Mouse (Mus musculus) stomach, embryonic 14.5 days (tissue): Measurements from ENCODE around the gene Ssh3. TPM values are rescaled to one million over a fixed set of nuclear protein-coding genes. Genes with fewer than 3 reads are reported as not detected.
"Not testable (repeated sequence)": the region's sequence is repeated elsewhere in the genome, so short reads cannot be mapped to it uniquely, and the experiment has no call there.

Experiments
- ATAC-seq: fragments of 200-750 bp; cut with Nextera tagmentation; 2 replicates; pipeline ENCODE4 v1.8.0; 2017; ENCODE audit warnings: low read depth, moderate TSS enrichment; ENCODE audit not compliant: insufficient number of reproducible peaks, insufficient read depth, low FRiP score
- H3K27ac ChIP-seq: fragments of 300-500 bp; sonication (generic); 2 replicates; pipeline ENCODE4 v1.5.1; 2014; ENCODE audit warnings: mild to moderate bottlenecking, low read length, moderate library complexity, mixed read lengths
- H3K27me3 ChIP-seq: fragments of 300-500 bp; sonication (generic); 2 replicates; pipeline ENCODE4 v1.6.1; 2014; ENCODE audit warnings: low read length, control low read depth, mixed read lengths; ENCODE audit not compliant: control insufficient read depth, insufficient read depth
- H3K36me3 ChIP-seq: fragments of 300-500 bp; sonication (generic); 2 replicates; pipeline ENCODE4 v1.6.1; 2014; ENCODE audit warnings: mild to moderate bottlenecking, control low read depth, low read length, moderate library complexity, mixed read lengths; ENCODE audit not compliant: control insufficient read depth, insufficient read depth
- H3K4me1 ChIP-seq: fragments of 300-500 bp; sonication (generic); 2 replicates; pipeline ENCODE4 v1.6.1; 2014; ENCODE audit warnings: low read length, control low read depth, mixed read lengths; ENCODE audit not compliant: control insufficient read depth, insufficient read depth
- H3K4me2 ChIP-seq: fragments of 300-500 bp; sonication (generic); replicated peaks from 2 replicates; pipeline ENCODE4 v1.6.1; 2014; ENCODE audit warnings: low read depth, low read length, control low read depth
- H3K4me3 ChIP-seq: fragments of 300-500 bp; sonication (generic); 2 replicates; pipeline ENCODE4 v1.5.1; 2014; ENCODE audit warnings: low read depth, low read length, control low read depth
- H3K9ac ChIP-seq: fragments of 300-500 bp; sonication (generic); replicated peaks from 2 replicates; pipeline ENCODE4 v1.6.1; 2014; ENCODE audit warnings: low read depth, mild to moderate bottlenecking, control low read depth, low read length, moderate library complexity, mixed read lengths
- H3K9me3 ChIP-seq: fragments of 300-500 bp; sonication (generic); 2 replicates; pipeline ENCODE4 v1.6.1; 2016; ENCODE audit warnings: low read depth, low read length, control low read depth; ENCODE audit not compliant: control insufficient read depth
- WGBS: fragments of 180-500 bp; shearing (Covaris S2); extraction: QIAGEN DNeasy Blood & Tissue Kit; methylation state at CpG from one replicate; pipeline ENCODE4 v1.1.7; 2014; 5-methylcytosine and 5-hydroxymethylcytosine counted together
- polyA plus RNA-seq: library from polyadenylated mRNA; unstranded; fragments of >200 nt; fragmentation: Nextera tagmentation; extraction: Ambion mirVana; gene quantifications from 2 replicates; pipeline ENCODE4 v1.2.1, GENCODE M21; 2014

Ssh3 gene
- polyA plus RNA-seq, 1 experiment from 2014 or later: 27.9 TPM

DNA sequence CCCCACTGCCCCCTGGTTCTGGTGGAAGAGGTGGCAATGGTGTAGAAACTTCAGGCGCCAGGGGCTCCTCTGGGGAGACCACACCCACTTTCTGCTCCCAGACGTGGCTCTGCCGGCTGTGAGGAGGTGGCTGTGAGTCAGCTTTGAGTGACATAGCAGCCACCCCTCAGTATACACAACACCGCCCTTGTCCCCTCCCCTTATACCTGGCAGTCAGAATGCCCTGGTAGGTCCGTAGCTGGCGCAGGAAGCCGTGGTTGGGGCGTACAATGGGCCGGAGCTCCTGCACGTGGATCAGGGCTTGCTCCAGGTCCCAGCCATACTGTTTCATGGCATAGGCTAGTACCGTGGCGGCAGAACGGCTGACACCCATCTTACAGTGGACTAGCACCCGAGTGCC lies 5.3 kb downstream of the Ssh3 start:
- Histone ChIP-seq H3K4me2 (no peak overlapping the region), H3K9ac (no peak overlapping the region), H3K36me3 (no peaks in the 10 kb centered on the region), H3K27ac (no peak overlapping the region), H3K4me3 (no peak overlapping the region), H3K27me3 (no peaks in the 10 kb centered on the region), H3K4me1 (no peaks in the 10 kb centered on the region), H3K9me3 (no peaks in the 10 kb centered on the region)
- WGBS: 60% methylated on average over 14 of the region's 14 CpGs
- peak; percentile 83; the same call in 1 of the 2 replicates for ATAC-seq

DNA sequence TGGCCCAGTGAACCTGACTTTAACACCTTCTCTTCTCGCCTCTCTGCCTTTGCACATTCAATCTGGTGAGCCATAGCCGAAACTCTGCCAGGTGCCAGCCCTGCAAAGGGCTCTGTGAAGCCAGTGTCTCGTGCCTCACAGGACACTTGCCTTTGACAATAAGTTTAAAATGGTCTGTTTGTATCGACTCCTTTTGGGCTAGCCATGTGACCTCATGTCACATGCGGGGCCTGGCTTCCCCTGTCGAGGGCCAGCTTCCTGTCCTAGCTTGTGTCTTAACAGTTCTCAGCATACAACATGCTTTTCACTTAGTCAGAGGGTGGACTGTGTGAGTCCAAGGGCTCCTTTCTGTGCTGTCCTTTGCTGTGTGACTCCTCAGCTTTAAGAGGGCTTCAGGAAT lies 6.2 kb downstream of the Ssh3 start:
- Histone ChIP-seq H3K4me2 (no peak overlapping the region), H3K36me3 (no peaks in the 10 kb centered on the region), H3K27ac (no peak overlapping the region), H3K9ac (no peak overlapping the region), H3K4me3 (no peak overlapping the region), H3K4me1 (no peaks in the 10 kb centered on the region), H3K27me3 (no peaks in the 10 kb centered on the region), H3K9me3 (no peaks in the 10 kb centered on the region)
- 68% methylated on average over 6 of the region's 6 CpGs for WGBS
- ATAC-seq: no peak

DNA sequence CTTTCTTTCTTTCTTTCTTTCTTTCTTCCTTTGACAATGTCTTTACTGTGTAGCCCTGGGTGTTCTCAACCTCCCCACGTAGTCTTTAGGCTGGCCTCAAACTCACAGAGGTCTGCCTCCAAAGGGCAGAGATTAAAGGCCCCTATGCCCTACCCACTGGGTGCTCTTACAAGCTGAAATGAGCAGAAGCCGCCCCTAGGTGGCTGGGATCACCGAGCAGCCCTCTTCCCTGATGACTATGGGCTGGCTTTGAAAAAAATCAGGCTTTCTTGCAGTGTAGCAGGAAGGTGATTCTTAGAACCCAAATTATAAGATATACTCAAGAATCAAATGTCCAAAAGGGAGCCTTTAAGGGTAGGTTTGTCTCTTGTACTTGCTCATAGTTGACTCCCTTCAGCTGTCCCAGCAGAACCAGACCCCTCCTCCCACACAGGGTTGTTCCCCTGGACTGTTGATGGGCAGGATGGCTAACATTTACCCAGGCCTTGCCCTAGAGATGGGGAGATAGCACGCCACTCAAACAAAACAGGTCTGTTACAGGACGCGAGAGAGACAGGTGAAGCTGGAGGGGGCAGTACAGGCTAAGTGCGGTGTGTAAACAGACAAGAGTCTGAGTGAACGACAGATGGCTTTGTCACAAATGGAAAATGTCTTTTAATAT lies 7.8 kb downstream of the Ssh3 start:
- H3K9ac ChIP-seq: no peak overlapping the region
- 43% methylated on average over 8 of the region's 8 CpGs for WGBS
- H3K27me3 ChIP-seq: no peaks in the 10 kb centered on the region
- H3K27ac ChIP-seq: no peak overlapping the region
- H3K36me3 ChIP-seq: no peaks in the 10 kb centered on the region
- no peak overlapping the region for H3K4me3 ChIP-seq
- peak; percentile 62; the same call in 1 of the 2 replicates for ATAC-seq
- H3K9me3 ChIP-seq: no peaks in the 10 kb centered on the region
- no peaks in the 10 kb centered on the region for H3K4me1 ChIP-seq
- no peak overlapping the region for H3K4me2 ChIP-seq

DNA sequence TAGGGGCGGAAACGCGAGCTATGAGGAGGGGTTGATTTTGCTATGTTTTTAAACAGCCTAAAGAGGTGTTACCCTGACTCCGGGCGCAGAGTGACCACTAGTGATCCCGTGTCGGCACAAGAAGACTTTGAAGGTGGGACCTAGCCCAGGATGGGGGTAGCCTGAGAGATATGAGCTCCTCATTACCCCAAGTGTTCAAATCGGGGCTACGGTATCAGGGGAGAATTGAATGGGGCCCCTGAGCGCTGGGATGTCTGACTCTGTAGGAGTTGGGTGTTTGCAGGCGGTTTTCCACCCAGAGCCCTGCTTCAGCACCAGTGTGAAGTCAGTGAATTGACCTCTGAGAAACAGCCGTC lies 11.1 kb downstream of the Ssh3 start:
- Histone ChIP-seq H3K27ac (no peak overlapping the region), H3K9ac (peak overlapping the region; percentile 11; the same call in 1 of the 2 replicates), H3K4me2 (peak overlapping the region; percentile 81), H3K4me1 (no peaks in the 10 kb centered on the region), H3K4me3 (peak overlapping the region; percentile 54), H3K27me3 (no peaks in the 10 kb centered on the region), H3K9me3 (no peaks in the 10 kb centered on the region), H3K36me3 (no peaks in the 10 kb centered on the region)
- ATAC-seq: no peak
- WGBS: 22% methylated on average over 12 of the region's 12 CpGs

DNA sequence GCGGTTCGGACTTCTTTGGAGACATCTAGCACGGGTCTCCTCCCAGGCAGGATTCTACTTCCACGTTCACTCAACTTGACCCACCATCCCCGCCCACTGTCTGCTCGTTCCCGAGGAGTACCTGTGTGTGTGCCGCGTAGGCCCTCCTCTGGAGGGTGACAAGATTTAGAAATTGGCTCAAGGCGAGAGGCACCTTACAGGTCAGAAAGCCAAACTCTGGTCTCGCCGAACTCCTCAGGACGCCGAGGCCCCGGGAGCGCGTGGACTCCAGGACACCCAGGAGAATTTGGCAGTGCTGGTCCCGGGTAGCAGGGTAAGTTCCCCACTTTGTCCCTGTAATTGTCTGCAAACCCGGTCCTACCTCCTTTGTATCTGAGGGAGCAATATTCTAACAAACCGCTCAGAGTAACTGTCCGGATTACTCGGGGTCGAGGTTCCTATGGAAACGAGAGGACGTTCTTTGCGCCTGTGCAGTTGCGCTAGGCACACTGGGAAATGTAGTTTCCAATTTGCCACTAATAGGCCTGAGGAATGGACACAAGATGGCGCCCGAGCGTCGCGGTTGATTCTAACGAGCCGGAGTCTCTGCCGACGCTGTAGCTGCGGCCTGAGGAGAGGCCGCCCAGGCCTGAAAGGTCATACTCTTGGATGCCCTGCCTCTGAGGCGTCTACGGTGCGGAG lies 11.6 kb downstream of the Ssh3 start:
- no peaks in the 10 kb centered on the region for H3K27me3 ChIP-seq
- H3K36me3 ChIP-seq: no peaks in the 10 kb centered on the region
- WGBS: under 1% methylated on average over 41 of the region's 41 CpGs
- H3K27ac ChIP-seq: no peak overlapping the region
- peak overlapping the region; percentile 81 for H3K4me2 ChIP-seq
- peak; percentile 84 for ATAC-seq
- peak overlapping the region; percentile 54 for H3K4me3 ChIP-seq
- H3K9ac ChIP-seq: peak overlapping the region; percentile 19; the same call in 1 of the 2 replicates
- H3K4me1 ChIP-seq: no peaks in the 10 kb centered on the region
- no peaks in the 10 kb centered on the region for H3K9me3 ChIP-seq

DNA sequence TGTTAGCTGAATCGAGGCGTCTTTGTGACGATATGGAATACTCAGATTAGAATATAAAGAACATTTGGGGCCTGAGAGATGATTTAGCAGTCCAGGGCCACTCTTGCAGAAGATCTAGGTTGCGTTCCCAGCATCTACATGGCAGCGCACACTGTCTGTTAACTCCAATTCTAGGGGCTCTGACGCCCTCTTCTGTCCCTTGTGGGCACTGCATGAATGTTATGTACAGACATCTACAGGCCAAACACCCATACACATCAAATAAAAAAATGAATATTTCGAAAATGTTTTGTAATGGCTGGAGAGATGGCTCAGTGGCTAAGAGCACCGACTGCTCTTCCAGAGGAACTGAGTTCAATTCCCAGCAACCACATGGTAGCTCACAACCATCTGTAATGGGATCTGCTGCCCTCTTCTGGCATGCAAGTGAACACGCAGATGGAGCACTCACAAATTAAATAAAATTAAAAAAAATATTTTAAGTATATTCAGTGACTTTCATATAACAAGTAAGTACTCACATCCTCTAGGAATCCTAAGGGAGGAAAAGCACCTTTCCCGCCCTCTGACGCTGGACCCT lies 13.3 kb downstream of the Ssh3 start:
- Histone ChIP-seq H3K27ac (no peak overlapping the region), H3K36me3 (no peaks in the 10 kb centered on the region), H3K4me2 (no peak overlapping the region), H3K4me3 (no peak overlapping the region), H3K9ac (no peak overlapping the region), H3K27me3 (no peaks in the 10 kb centered on the region), H3K9me3 (no peaks in the 10 kb centered on the region), H3K4me1 (no peaks in the 10 kb centered on the region)
- no peak for ATAC-seq
- WGBS: 74% methylated on average over 11 of the region's 11 CpGs

DNA sequence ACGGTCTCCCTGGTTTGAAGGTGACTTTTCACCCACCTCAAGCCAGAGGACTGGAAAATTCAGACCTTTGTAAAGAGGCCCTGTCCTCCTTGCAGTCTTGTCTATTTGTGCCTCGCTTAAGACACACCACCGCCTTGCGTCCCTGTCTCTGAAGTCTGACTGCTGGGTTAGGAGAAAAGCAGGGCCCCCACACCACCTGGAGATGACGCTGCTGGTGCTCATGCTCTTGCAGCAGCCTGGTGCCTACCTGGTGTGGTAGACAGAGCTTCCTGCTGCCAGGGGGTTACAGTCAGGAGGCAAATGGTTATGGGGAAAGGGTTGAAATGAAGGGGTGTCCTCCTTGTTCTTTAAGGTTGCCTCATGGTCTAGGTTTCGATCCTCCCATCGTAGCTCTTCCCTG lies 14.8 kb downstream of the Ssh3 start:
- H3K4me3 ChIP-seq: no peak overlapping the region
- no peak for ATAC-seq
- 89% methylated on average over 7 of the region's 7 CpGs for WGBS

DNA sequence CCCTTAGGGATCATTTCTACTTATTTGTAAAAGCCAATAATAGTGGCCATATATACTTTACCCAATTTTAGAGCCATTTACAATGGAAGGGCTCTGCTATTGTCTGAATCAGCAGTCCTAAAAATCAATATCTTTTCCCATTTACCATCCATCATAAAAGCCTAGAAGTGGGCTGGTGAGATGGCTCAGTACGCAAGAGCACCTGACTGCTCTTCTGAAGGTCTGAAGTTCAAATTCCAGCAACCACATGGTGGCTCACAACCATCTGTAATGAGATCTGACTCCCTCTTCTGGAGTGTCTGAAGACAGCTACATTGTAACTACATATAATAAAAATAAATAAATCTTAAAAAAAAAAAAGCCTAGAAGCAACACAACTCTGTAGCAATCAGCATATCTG lies 20.3 kb downstream of the Ssh3 start:
- not testable (repeated sequence) for H3K4me2 ChIP-seq, H3K9me3 ChIP-seq, H3K36me3 ChIP-seq, ATAC-seq, H3K4me1 ChIP-seq, H3K27me3 ChIP-seq, H3K27ac ChIP-seq, H3K4me3 ChIP-seq, H3K9ac ChIP-seq
- WGBS: 33% methylated on average over 1 of the region's 1 CpGs

More for the DNA sequence above, 14.8 kb downstream of the Ssh3 start:
- Histone ChIP-seq H3K4me2 (no peak overlapping the region), H3K9ac (no peak overlapping the region), H3K27ac (no peak overlapping the region), H3K9me3 (no peaks in the 10 kb centered on the region), H3K36me3 (no peaks in the 10 kb centered on the region), H3K4me1 (no peaks in the 10 kb centered on the region), H3K27me3 (no peaks in the 10 kb centered on the region)
